Mouse (Mus musculus) ES-E14 (cell line): ENCODE data around the gene Mitf.

Experiments used
- CHD2 ChIP-seq: IDR thresholded peaks from 2 replicates; pipeline ENCODE4 v1.6.1; 2014; ENCODE audit warnings: mild to moderate bottlenecking, low read depth, low read length, inconsistent platforms
- HCFC1 ChIP-seq: IDR thresholded peaks from 2 replicates; pipeline ENCODE4 v1.6.1; 2012; ENCODE audit warnings: low read length, inconsistent platforms, borderline replicate concordance; ENCODE audit not compliant: insufficient read depth
- MAFK ChIP-seq: IDR thresholded peaks from 2 replicates; pipeline ENCODE4 v1.6.1; 2014; ENCODE audit warnings: mild to moderate bottlenecking, low read depth, low read length, inconsistent platforms; ENCODE audit not compliant: insufficient read depth

- TF ChIP-seq CHD2 (no peak), HCFC1 (no peak), MAFK (no peak)
Observed at GRCm38 (mm10) chr6:97814191-97814590, 7.3 kb downstream of the Mitf start.
